Mouse (Mus musculus) E14TG2a.4 (cell line): ENCODE results near the gene Dcakd.

Source experiments
- H3K27me3 ChIP-seq: 2 replicates; pipeline ENCODE4 v1.6.1; 2014; ENCODE audit warnings: low read length, control low read depth; ENCODE audit not compliant: insufficient read depth
- H3K36me3 ChIP-seq: 2 replicates; pipeline ENCODE4 v1.6.1; 2014; ENCODE audit warnings: low read length, control low read depth; ENCODE audit not compliant: insufficient read depth
- H3K4me1 ChIP-seq: replicated peaks from 2 replicates; pipeline ENCODE4 v1.6.1; 2014; ENCODE audit warnings: low read depth, low read length, control low read depth
- H3K4me3 ChIP-seq: replicated peaks from 2 replicates; pipeline ENCODE4 v1.5.1; 2014; ENCODE audit warnings: mild to moderate bottlenecking, low read length
- H3K9me3 ChIP-seq: 2 replicates; pipeline ENCODE4 v1.6.1; 2014; ENCODE audit warnings: low read length, control low read depth
- CTCF ChIP-seq: conservative IDR thresholded peaks from 2 replicates; pipeline ENCODE4 v1.5.1; 2014; ENCODE audit warnings: low read length
- NANOG ChIP-seq: IDR thresholded peaks from 2 replicates; pipeline ENCODE4 v1.6.1; 2014; ENCODE audit warnings: borderline replicate concordance, low read length, mixed read lengths
- POU5F1 ChIP-seq: IDR thresholded peaks from 2 replicates; pipeline ENCODE4 v1.6.1; 2014; ENCODE audit warnings: low read length, borderline replicate concordance

Dcakd gene

DNA sequence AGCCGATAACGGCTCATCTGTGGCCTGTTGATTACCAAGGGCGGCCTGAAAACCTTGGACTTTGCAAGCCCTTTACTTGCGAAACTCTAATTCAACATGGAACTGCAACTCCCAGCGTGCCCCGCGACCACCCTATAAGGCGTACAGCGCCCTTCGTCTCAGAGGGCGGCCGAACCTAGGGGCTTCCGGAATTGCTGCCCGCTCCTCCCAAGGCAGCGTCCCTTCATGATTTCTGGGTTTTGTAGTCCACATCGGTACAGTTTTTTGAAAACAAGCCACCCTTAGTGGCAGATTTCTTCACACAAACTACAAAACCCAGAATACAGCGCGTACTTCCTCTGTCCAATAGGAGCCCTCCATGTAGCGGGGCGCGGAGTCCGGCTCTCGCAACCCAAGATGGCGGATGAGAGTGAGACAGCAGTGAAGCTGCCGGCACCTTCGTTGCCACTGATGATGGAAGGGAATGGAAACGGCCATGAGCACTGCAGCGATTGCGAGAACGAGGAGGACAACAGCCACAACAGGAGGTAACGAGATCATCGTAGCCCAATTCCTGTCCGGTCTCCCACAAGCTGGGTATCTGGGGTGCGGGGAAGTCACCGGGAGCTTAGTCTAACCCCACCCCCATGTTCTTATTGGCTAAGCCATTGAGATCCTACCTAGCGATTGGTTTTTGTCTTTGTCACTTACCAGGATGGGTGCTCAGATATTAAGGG is at the start of gene Dcakd, which contains the start of gene Nmt1:
Gene Dcakd (minus strand): TSS at position 158 of the 716 bp plus-strand sequence.
Gene Nmt1 (plus strand): TSS at position 15 of the 716 bp plus-strand sequence.
- H3K36me3 ChIP-seq, result peaks cover 52% of the 10 kb centered on the region
- H3K27me3 ChIP-seq, result no peaks in the 10 kb centered on the region

DNA sequence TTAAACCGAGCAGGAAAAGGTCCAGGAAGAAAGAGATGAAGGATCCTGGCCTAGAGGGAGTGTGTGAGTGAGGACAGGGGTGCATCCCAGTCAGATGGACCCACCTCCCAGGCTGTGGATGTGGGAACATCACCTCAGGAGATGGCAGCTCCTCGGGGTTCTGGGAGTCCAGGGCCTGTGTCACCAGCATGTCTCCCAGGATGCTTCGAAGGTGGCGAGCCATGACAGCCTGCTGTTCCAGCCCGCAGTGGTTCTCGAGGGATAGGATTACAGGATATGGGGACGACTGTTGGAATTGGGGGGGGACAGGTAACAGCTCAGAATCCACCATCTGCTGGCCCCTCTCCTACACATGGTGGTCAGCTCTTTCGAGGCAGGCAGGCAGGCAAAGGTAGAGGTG is 48.4 kb upstream of the Dcakd start:
- Histone ChIP-seq H3K9me3 (no peaks in the 10 kb centered on the region), H3K4me3 (no peak overlapping the region), H3K4me1 (peaks cover 53% of the 10 kb centered on the region), H3K36me3 (peaks cover 56% of the 10 kb centered on the region), H3K27me3 (peaks cover 22% of the 10 kb centered on the region)
- TF ChIP-seq CTCF, result no peak

More for the DNA sequence above, at the start of gene Dcakd, which contains the start of gene Nmt1:
- Histone ChIP-seq H3K4me3 (peak within 1 kb of the TSS; percentile 95), H3K9me3 (no peaks in the 10 kb centered on the region), H3K4me1 (peaks cover 53% of the 10 kb centered on the region)
- TF ChIP-seq POU5F1, result no peak
- TF ChIP-seq CTCF, result no peak
- no peak for TF ChIP-seq NANOG

DNA sequence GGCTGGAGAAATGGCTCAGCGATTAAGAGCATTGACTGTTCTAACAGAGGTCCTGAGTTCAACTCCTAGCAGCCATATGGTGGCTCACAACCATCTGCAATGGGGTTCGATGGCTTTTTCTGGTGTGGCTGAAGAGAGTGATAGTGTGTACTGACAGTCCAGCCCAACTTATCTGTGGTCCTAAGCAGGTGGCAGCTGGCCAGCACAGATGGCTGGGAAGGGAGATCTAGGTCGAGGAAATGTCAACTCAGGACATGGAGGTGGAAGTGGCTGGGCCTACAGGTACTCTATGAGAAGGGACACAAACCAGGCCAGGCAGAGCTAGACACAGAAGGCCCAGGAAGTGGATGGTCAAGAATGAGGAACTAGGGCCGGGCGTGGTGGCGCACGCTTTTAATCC is 47.9 kb upstream of the Dcakd start:
- Histone ChIP-seq H3K4me3 (no peak overlapping the region), H3K27me3 (peaks cover 21% of the 10 kb centered on the region), H3K9me3 (no peaks in the 10 kb centered on the region), H3K36me3 (peaks cover 61% of the 10 kb centered on the region), H3K4me1 (peaks cover 52% of the 10 kb centered on the region)
- no peak for TF ChIP-seq CTCF
- TF ChIP-seq POU5F1, result no peak
- TF ChIP-seq NANOG, result no peak

DNA sequence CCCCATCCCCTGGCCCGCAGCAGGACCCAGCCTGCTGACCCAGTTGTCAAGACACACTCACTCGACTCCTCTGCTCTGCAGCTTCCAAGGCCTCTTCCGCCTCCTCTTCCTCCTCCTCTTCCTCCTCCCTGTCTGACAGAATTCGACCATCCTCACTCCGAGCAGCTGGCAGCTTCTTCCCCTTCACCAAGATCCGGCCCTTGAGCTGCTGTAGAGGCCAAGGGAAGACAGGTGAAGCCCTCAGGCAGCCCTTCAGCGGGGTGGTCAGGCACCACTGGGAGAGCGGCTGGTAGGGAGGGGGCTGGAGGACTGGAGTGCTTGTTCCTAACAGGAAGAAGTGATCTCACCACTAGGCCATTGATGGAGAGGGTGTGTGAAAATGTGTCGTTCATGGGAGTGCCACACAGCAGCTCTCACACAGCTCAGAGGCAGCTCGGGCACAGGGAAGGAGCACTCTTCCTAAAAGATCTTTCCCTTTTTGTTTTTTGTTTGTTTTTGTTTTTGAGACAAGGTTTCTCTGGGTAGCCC is 46.7 kb upstream of the Dcakd start:
- no peak for TF ChIP-seq NANOG
- no peak for TF ChIP-seq CTCF
- TF ChIP-seq POU5F1, result no peak
- Histone ChIP-seq H3K4me3 (peak overlapping the region; percentile 49; the same call in 1 of the 2 replicates), H3K36me3 (peaks cover 73% of the 10 kb centered on the region), H3K27me3 (peaks cover 11% of the 10 kb centered on the region), H3K4me1 (peaks cover 49% of the 10 kb centered on the region), H3K9me3 (no peaks in the 10 kb centered on the region)

DNA sequence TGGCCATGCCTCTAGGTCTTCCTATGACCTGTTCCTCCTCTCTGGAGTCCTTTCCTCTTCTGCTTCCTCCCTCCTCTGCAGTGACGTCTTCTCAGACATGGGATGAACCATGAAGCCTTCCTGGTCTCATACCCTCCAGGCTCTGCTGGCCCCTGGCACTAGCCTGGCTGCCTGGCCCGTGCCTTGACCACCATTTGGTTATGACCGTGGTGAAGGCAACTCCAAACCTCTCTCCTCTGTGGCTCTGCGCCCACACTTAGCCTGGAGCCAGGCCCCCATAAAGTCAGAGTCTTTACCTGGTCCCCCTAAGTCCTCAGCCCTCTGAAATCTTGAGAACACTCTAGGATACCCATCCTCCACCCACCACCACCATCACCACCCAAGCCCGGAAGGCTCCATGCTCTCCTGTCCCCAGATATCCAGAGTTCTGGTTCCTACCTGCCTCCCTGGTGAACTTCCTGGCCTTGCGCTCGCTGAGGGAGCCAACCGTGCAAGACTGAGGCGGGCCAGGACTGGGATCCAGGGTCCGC is 46.1 kb upstream of the Dcakd start:
- H3K4me1 ChIP-seq, result peaks cover 48% of the 10 kb centered on the region
- no peak for TF ChIP-seq CTCF
- H3K4me3 ChIP-seq, result peak overlapping the region; percentile 49; the same call in 1 of the 2 replicates
- H3K27me3 ChIP-seq, result peaks cover 6% of the 10 kb centered on the region
- peaks cover 78% of the 10 kb centered on the region for H3K36me3 ChIP-seq
- no peaks in the 10 kb centered on the region for H3K9me3 ChIP-seq

DNA sequence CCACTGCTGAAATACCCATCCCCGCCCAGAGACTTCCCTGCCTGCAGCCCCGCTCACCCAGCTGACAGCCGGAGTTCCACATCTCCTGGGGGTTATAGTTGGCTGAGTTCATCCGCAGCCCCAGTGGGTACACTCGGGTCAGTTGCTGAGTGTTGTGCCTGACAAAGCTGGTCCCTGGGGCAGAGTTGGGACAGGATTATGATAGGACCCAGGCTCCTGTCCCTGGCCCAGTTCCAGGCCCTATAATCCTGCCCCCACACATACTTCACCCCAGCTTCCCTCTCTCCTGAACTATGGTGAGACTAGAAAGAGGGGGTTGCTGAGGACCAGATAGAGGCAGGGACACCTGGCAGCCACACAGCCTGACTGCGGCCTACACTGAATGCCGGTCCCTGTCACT is 45.5 kb upstream of the Dcakd start:
- TF ChIP-seq CTCF, result no peak
- no peak for TF ChIP-seq NANOG
- TF ChIP-seq POU5F1, result no peak
- Histone ChIP-seq H3K4me1 (peaks cover 52% of the 10 kb centered on the region), H3K9me3 (no peaks in the 10 kb centered on the region), H3K4me3 (no peak overlapping the region), H3K36me3 (peaks cover 78% of the 10 kb centered on the region), H3K27me3 (peaks cover under 1% of the 10 kb centered on the region; the same call in 1 of the 2 replicates)

DNA sequence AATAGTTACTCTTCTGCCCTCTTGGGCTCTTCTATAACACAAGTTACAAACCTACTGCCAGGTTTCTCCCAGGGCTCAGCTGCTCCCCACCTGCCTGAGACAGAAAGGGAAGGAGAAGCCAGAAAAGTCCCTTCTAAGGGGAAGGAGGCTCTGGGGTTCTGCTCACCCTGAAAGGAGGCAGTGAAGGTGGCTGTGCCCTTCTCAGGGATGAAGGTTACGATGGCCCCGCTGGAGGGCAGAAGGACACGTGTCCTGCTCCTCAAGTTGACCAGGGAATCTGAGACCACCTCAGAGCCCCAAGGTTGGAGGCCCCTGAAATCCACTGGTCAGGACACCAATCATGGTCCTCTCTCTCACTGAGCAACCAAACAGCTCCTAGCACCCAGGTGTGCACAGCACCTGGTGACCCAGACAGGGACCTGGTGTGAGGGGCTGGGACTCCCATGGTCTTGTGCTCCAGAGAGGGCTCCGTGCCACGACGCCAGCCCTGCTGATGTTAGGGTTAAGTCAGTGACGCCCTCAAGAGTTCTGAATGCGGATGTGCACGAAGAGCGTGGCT is 42.3 kb upstream of the Dcakd start:
- Histone ChIP-seq H3K4me3 (no peak overlapping the region), H3K9me3 (no peaks in the 10 kb centered on the region), H3K27me3 (no peaks in the 10 kb centered on the region), H3K36me3 (peaks cover 79% of the 10 kb centered on the region), H3K4me1 (peaks cover 65% of the 10 kb centered on the region)
- no peak for TF ChIP-seq CTCF
- TF ChIP-seq NANOG, result no peak

DNA sequence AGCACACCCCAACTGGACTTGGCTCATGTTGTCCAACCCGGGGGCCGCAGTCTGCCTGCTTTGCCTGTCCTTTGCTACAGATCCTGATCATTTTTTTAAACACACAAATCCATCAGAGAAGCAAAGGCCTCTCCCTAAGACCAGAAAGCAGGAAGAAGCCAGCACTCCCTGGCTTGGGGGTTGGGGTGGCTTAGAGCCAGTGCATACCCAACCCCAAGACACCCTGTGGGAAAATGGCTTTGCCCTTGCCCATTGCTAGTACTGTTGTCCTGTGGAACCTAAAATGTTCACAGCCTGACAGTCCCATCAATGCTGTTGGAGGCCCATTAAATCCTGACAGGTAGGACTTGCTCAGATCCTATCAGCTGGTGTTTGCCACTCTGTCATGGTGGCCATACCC is 41.6 kb upstream of the Dcakd start:
- no peaks in the 10 kb centered on the region for H3K9me3 ChIP-seq
- no peak overlapping the region for H3K4me3 ChIP-seq
- no peak for TF ChIP-seq NANOG
- TF ChIP-seq CTCF, result no peak
- TF ChIP-seq POU5F1, result no peak
- H3K36me3 ChIP-seq, result peaks cover 84% of the 10 kb centered on the region
- no peaks in the 10 kb centered on the region for H3K27me3 ChIP-seq
- H3K4me1 ChIP-seq, result peaks cover 63% of the 10 kb centered on the region

DNA sequence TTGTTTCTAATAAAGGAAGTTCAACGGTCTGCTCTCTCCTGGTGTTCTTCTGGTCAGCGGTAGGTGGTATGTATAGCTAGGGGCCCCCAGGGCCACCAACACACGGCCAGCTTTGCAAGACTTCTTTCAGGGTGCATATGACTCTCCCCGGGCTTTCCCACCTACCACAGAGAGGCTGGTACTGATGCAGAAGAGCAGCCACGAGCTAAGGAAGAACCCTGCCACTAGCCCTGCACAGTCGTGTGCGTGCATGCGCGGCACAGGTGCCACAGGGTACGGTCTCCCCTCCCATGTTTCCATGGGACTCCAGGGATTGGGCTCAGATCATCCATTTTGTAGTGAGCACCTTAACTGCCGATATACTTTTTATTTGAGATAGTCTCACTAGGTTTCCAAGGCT is 40.8 kb upstream of the Dcakd start:
- H3K9me3 ChIP-seq, result no peaks in the 10 kb centered on the region
- peaks cover 59% of the 10 kb centered on the region for H3K4me1 ChIP-seq
- H3K4me3 ChIP-seq, result no peak overlapping the region
- H3K36me3 ChIP-seq, result peaks cover 92% of the 10 kb centered on the region
- H3K27me3 ChIP-seq, result no peaks in the 10 kb centered on the region
- TF ChIP-seq CTCF, result no peak
- no peak for TF ChIP-seq NANOG
- TF ChIP-seq POU5F1, result no peak
